Mouse (Mus musculus) ES-Bruce4 (cell line): ENCODE results near the gene Hoxa3.

Source experiments
- CTCF ChIP-seq: IDR thresholded peaks from one replicate; pipeline ENCODE4 v1.8.1; 2011; ENCODE audit warnings: low read depth, low read length
- EP300 ChIP-seq: IDR thresholded peaks from 2 replicates; pipeline ENCODE4 v1.6.1; 2011; ENCODE audit warnings: low read depth, low read length; ENCODE audit not compliant: insufficient read depth
- POLR2A ChIP-seq: IDR thresholded peaks from one replicate; pipeline ENCODE4 v1.8.1; 2011; ENCODE audit warnings: low read length; ENCODE audit not compliant: insufficient read depth

DNA sequence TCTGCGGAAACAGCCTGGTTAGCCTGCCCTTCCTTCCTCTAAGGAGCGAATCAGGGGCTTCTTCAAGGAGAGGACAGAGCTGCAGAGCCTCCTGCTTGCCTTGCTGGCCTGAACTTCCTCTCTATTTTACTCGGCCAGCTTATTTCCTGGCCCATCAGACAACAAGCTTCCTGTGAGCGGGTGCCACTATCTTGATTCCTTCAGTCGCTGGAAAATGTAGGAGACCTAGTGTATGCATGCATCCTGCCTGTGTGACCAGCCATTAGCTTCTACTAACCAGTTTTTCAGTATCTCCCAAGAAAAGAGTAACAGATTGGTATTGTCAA is 42.3 kb downstream of the Hoxa3 start:
- TF ChIP-seq CTCF (no peak), EP300 (no peak), POLR2A (no peak)
